Mouse (Mus musculus): ENCODE results near the gene 9430097D07Rik.

DNA sequence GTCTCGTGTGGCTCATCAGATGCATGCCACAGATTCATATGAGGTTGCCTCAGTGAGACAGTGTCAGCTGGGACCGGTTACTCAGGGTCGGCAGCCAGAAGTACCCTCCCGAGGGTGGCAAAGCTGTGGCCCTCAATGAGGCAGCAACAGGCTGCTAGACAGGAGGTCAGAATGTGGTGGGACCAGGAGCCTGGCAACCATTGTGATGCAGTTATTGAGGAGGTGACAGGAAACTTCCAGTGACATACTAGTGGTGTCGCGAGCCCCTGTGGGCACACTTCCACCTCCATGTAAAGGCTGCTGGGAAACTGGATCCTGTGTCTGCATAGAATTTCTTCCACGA is 46.0 kb upstream of the 9430097D07Rik start, which contains the start of gene Ak1:
- TF ChIP-seq MAX (IDR thresholded peaks at IDR 0.05; ENCODE audit: low read depth), result no peak
- TF ChIP-seq MYOD1 (IDR thresholded peaks at IDR 0.05; ENCODE audit: control insufficient read depth in 1 of 3, insufficient read length in 2 of 3, low read depth in 2 of 3), result peak in 1 of 3 experiments; percentile 8
- no peak for TF ChIP-seq POLR2A (IDR thresholded peaks at IDR 0.05; ENCODE audit: insufficient read length, low read depth)

Data from myocyte (in vitro differentiated cells).